Mouse (Mus musculus) frontal cortex, adult (tissue): ENCODE measurements around the gene 1600002K03Rik.

Experiments
- ATAC-seq: cut with Nextera tagmentation; 2 replicates; pipeline ENCODE4 v1.9.2; 2017; ENCODE audit warnings: mild to moderate bottlenecking, moderate library complexity, mixed read lengths; ENCODE audit not compliant: low TSS enrichment

Gene 1600002K03Rik

DNA sequence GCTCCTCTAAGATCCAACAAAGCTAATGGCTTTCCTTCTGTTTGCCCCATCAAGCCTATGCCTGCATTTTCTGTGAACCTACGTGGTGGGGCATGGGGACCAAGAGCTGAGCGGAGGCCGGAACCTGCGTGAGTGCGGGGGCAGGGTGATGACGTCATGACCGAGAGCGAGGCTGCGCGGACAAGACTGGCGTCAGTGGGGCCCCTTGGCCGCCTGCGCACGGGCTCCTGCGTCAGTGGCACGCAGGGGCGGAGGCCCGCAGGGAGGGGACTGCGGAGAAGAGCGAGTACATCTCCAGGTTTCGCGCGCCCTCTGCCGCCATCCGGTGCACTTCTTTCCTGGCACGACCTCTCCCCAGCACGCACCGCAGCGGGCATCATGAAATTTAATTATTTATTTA lies 31.5 kb upstream of the 1600002K03Rik start:
- ATAC-seq = peak; percentile 54

DNA sequence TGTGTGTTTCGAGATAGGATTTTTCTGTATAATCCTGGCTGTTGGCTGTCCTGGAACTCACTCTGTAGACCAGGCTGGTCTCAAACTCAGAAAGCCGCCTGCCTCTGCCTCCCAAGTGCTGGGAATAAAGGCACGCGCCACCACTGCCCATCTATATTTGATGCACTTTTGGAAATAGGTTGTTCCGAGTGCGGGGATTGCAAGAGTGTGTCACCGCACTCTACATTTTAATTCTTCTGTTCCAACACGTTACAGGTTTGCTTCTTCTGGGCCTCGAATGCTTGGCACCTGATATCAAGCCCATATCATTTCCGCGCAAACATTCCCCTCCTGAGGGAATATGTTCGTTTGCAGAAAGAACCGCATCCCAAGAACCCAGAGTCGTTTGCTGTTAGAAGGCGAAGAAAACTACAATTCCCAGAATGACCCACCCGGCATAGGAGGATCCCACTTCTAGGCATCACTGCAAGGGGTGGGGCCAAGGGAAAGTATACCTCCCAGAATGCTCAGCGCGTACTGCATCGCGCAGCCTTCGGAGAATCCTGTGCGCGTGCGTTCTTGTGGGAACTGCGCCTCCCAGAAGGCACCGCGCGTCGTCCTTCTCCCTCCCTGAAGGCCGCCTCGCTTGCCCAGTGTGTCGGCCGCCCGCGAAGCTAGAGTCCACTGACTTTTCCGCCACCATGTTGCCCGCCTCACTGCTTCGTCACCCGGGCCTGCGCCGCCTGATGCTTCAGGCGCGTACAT lies 30.8 kb upstream of the 1600002K03Rik start:
- peak; percentile 62 for ATAC-seq

DNA sequence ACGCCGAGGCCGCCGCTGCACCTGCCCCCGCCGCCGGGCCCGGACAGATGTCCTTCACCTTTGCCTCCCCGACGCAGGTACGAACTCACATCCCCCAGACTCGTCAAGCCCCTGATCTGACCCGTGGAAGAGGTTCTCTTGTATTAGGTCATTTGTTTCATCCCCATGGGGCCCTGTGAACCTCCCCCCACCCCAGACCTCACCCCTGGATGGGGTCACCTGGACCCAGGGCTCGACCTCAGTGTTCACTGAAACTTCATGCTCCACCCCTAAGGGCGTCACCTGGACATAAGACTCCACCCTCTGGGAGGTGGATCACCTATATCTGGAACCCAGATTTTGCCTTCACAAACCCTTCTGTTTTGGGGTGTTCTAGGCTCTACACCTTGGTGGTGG lies 30.2 kb upstream of the 1600002K03Rik start:
- no peak for ATAC-seq

DNA sequence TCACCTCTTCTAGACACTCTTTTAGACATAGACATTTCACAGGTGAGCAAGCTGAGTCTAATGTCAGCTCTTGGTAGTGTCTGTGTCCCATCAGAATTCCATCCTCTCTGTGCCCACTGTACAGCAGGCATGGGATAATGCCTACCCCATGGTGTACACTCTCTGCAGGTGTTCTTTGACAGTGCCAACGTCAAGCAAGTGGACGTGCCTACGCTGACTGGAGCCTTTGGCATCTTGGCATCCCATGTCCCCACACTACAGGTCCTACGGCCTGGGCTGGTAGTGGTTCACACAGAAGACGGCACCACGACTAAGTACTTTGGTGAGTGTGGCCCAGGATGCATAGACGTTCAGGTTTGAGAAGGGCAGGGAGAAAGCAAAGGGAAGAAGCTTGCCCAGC lies 29.1 kb upstream of the 1600002K03Rik start:
- no peak for ATAC-seq

DNA sequence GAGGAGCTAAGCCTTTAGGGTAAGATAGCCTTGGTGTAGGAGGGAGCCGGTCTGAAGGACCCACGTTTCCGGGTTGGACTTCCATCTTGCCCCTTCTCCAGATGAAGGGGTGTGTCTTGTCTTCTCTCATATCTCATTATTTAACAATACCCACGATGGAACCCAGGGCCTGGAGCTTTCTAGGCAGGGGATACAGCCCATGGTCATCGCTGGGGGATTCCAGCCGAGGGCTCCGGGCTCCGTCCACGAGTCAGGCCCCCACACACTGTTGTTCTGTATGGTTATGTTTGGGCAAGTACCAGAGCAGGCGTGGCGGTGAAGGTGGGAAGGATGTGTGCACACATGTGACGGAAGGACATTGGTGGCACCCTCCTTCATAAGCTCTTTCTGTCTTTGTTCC lies 28.6 kb upstream of the 1600002K03Rik start:
- ATAC-seq = no peak

DNA sequence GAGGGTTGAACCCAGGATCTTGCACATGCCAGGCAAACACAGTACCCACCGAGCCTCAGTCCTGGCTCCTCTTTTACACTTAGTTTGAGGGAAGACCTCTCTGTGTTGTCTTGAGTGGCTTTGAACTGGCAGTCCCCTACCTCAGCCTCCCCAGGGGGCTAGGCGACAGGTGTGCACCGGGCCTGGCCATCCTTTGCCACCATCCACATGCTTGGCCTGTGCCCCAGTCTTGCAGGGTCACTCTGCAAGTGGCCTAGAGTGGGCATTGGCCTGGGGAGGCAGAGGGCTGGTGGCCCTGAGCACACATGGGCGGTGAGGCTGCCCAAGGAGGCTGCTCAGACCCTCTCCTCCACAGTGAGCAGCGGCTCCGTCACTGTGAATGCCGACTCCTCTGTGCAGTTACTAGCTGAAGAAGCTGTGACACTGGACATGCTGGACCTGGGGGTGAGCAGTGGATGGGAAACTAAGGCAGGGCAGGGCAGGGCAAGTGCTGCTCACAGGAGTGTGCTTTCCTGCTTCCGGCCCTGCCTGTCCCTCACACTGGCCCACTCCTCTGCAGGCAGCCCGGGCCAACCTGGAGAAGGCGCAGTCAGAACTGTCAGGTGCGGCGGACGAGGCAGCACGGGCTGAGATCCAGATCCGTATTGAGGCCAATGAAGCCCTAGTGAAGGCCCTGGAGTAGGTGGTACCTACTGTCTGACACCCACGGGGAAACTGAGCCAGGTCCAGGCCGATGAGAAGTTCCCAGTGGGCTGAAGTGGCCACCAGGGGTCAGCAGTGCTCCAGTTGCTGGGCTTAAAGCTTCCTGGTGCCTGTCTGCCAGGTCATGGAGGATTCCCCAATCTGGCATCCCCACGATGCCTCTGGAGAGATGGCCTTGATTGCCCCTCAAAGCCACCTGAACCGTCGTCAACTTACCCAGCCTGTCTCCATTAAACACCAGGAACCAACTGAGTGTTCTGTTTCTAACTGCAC lies 27.6 kb upstream of the 1600002K03Rik start:
- ATAC-seq = no peak

DNA sequence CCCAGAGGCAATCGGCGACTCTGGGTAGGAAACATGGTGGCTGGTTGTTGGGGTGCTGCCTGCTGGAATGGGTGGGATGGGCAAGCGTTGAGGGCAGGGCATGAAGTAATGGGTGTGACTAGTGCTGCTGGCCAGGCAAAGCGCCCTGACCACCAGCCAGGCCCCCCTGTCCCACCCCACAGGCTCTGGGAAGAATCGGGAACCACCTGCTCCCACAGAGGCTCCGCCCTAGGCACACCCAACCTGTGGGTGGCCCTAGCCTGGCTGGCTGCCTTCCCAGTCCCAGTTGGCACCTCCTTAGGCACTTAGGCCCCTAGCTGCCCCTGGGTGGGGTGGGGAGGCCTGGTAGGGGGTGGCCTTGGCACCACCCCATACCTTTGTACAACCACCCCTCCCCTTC lies 26.8 kb upstream of the 1600002K03Rik start:
- no peak for ATAC-seq

DNA sequence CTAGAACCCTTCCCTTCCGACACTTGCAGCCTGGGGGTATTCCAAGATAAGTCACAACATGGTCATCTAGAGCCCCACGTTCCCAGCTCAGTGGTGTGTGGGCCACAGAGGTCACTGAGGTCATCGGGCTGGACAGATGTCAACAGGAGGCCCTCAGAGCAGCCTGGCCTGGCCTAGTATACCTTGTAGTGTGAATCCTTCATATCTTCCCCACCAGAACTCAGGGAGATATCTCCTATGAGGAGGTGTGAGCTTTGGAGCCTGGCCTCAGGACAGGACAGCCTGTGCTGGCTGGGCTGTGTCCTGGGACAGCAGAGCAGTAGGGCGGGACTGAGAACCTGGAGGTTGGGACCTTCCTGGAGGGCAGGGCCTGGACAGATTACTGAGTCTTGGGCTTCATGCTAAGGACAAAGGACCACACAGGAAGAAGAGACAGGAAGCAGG lies 26.2 kb upstream of the 1600002K03Rik start:
- ATAC-seq = no peak

DNA sequence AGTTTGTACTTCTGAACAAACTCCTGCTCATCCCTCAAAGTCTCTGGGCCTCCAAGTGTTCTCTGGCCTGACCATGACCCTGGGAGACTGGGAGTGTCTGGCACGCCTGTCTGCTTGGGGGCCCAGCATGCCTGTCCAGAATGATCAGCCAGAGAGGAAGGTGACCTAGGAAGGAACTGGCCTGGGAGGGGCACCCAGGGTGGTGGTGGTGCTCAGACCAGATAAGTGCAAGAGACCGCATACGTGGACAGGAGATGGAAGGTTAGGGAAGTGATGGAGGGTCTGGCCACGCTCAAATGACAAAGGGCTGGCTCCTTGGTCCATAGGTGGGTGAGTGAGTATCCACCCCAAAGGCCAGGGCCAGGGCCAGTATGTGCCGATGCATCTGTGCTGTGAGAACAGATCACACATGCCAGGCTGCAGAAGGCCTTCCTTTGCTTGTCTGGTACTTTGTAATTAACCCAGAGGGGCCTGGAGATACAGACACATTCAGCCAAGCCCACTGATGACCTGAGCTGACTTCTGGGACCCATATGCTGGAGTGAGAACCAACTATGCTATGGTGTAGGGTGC lies 25.5 kb upstream of the 1600002K03Rik start:
- ATAC-seq = no peak

DNA sequence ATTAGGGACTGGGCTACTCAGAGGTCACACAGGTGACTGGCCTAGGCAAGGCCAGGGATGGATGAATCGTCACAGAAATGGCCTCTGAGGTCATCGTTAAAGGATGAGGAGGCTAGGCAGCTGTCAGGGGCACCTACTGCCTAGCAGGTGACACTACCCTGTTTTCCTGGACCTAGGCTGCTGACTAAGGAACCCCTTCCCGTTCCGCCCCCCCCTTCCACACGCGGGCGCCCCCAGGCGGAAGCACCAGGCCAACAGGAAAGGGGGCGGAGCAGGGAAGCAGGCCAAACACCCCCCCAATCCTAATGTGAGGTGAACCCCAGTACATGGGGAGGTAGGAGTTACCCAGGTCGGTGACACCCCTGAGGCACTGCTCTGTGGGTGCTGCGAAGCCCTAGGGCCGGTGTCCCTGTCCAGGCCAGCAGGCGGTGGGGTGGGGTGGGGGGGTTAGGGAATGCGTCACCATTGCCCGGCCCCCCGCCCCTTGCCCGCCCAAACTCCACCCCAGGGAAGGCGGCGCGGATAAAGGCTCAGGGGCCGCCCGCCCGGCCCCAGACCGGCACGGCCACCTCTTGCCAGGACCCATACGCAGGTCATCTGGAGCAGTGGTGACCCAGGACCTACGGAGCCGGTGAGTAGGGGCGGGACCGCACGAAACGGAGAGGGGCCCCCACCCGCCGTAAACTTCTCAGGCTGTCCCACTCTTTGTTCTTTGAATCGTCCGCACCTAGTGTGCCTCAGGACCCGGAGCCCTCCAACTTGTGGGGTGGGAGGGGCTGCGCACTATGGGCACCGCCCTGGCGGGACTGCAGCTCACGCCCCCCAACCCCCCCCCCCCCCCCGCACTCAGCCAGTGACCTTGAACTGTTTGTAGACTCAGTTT lies 24.8 kb upstream of the 1600002K03Rik start, which contains the start of gene Midn:
Gene Midn, plus strand, starts transcription at position 554 of the 883 bp plus-strand sequence.
- ATAC-seq = peak; percentile 4; the same call in 1 of the 2 replicates

DNA sequence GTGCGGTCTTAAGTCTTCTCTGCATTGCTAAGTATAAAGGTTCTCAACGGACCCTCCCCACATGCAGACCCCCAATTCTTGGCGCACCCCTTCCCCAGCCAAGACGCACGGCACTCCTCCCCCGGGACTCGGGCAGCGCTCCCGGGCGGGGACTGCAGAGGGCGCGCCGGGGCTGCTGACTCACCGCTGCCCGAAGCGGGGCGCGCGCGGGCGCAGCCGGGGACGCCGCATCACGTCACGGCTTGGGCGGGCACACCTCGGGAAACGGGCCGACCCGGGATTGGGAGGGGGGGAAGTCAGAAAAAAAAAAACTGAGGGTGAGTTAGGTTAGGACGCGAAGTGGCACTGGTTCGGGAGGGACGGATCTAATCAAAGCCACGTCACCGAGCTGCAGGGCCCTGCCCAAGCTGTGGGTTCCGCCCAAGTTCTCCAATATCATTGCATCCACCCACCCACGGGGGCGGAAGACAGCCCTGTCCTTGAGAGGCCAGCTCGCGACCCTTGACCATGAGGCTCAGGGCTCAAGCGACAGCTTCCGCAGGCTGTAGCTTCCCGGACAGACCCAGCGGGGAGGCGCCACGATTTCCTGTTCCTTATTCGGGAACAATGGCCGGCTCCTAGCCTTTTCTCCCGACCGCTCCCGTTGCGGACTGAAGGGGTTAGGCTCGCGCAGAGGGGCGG lies 24.0 kb upstream of the 1600002K03Rik start:
- peak; percentile 25 for ATAC-seq

DNA sequence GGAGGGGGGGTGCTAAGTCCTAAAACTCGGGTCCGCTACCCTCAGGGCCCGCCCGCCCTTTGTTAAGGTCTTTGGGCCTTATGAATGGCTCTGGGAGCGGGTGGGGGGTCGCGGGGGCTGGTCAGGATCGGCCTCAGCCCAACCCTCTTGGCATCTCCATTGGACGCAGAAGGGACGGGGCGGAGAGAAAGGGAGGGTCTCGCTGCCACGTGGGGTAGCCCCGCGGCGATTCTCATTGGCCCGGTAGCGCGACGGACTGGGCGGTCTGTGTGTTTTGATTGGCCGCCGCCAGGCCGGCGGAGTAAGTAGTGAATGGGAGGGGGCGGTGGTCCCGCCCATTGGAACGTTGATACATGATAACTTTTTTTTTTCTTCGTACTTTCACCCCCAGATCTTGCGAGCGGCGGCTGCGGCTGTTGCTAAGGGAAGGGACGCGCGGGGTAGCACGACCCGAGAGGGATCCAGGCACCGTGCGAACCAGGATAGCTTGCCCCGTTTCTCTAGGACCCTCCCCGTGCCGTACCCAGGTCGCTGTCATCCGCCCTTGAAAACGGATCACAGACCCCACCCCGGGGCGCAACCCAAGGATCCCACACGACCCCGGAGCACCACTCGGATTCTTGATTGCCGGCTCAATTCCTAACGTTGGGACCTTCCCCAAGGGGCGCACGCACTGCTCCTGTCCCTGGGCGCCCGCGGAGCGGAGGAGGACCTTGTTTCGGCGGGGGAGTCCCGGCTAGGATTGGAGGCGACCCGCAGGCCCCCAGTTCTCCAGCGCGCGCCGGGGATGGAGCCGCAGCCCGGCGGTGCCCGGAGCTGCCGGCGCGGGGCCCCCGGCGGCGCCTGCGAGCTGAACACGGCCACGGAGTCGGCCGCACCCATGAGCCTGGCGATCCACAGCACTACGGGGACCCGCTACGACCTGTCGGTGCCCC lies 23.2 kb upstream of the 1600002K03Rik start:
- peak; percentile 51 for ATAC-seq

DNA sequence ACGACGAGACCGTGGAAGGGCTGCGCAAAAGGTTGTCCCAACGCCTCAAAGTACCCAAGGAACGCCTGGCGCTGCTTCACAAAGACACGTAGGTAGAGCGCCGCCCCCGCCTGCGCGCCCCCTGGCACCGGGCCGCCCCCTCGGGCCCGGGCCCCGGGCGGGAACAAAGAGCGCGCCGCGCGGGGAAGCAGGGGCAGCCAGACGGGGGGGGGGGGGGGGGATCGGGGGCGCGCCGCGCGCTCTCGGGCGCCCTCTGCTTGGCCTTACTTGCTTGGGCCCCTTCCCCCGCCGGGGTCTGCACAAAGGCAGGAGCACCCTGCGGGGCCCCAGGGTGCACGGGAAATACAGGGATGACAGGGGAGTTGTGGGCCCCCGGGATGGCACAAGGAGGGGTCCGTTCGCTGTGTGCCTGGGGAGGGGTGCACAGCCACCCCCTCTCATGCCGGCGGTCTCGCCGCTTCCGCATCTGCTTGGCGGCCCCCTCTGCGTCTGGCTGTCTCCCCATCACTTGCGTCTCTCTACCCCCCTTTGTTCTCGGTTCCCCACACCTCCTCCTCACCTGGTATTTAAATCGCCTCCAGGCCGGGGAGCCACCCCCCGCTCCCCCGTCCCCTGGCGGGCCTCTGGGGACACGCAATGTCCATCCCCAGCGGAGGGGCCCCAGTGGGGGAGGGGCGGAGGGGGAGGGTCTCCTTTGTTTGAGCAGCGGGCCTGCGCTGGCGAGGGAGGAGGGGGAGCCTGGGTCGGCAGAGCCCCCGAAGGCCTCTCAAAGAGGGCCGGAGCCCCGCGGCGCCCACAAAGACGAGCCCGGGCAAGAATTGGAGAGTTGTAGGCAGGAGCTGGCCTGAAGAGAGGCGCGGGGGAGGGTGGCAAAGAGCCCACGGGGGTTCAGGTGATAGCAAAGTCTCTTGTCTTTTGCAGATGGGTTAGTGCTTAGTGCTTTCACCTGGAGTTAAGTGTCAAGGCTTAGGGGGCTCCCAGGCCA lies 22.2 kb upstream of the 1600002K03Rik start:
- no peak for ATAC-seq

DNA sequence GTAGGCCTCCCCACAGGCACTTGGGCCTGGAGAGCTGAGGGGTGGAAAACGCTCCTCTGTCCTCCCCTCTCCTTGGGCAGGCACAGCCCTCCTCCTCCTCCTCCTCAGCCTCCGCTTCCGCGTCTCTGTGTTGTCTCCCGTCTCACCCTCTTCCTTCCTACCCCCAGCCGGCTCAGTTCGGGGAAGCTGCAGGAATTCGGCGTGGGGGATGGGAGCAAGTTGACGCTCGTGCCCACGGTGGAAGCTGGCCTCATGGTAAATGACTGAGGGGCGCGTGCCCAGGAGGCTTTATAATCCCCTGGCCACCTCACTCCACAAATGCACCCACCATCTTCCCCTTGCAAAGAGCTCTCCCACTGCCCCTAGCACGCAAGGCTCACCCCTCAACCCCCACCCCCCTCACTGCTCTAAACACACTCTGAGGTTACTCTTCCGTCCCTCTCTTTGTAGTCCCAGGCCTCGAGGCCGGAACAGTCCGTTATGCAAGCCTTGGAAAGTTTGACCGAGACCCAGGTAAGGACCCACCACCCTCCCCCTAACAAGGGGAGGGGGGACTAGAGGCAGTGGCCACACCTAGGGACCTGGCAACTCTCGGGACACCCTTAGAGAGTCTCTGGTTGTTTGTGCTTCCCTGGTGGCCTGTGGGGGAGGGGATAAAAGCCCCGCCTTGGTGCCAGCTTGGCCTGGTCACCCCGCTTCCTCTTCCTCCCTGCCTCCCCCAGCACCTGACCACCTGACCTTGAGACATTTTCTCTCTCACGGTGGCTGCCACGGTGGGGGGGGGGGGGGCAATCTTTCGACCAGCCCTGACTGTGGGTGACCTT lies 21.3 kb upstream of the 1600002K03Rik start:
- no peak for ATAC-seq

DNA sequence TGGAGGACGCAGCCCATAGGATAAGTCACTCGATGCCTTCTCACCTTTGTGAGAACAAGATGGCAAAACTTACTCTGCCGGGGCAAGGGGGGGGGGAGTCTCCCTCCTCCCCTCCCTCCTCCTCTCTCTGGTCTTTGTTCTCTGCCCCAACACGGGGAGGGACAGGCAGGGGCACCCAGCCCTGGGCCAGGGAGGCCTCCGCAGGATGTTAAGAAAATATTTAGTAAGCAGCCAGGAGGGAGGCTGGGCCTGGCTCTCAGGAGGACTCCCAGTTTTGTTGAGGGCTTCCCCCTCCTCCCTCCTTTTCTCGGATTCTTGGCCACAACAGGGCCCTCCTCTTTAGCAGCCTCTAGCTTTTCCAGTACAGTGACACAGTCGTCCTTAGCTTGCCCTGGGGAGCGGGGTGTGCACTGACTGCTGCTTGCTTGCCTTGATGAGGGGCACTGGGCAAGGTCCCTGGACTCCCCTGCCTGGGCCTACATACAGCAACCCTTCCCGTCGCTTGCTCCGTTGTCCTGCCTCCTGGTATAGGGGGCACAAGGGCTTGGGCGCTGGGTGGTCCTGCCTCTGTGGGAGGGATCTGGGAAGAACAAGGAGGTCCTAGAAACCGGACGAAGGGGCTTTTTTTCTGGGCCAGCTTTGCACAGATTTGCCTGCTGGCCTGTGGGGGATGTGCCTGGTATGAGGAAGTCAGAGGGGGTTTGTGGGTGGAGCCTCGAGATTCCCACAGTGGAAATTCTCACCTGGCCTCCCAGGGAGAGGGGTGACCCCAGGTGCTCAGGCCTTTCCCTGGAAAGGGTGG lies 20.5 kb upstream of the 1600002K03Rik start:
- 0 out of 2 replicates have a peak, but pooled peaks have one; percentile 1 for ATAC-seq

DNA sequence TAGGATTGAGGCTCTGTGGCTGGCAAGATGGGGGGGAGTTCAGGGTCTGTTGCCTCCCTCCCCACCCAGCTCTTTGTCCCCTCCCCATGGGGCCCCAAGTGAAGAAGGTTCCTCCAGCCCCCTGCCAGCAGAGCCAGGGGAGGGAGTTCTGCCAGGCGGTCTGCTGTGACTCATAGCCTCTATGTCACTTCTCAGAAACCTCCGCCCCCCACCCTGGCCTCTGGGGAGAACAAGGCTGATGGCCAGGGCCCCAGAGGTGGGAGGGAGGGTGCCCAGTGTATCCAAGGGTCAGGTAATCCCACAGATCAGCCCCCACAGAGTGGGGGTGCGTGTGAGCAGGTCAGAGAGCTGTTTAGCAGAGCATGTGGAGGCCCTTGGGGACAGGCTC lies 19.9 kb upstream of the 1600002K03Rik start:
- no peak for ATAC-seq

DNA sequence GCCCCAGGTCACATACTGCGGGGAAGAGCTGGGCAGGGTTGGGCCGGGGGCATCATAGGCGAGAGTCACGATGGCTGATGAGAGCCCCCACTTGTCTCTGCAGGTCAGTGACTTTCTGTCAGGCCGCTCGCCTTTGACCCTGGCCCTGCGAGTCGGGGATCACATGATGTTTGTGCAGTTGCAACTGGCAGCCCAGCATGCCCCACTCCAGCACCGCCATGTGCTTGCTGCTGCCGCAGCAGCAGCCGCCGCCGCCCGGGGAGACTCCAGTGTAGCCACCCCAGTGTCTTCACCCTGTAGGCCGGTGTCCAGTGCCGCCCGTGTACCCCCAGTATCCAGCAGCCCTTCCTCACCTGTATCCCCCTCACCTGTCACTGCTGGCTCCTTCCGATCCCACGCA lies 19.0 kb upstream of the 1600002K03Rik start:
- ATAC-seq = no peak
